Mouse (Mus musculus): ENCODE results near the gene Dgat2. TPM values are rescaled to one million over a fixed set of nuclear protein-coding genes. Genes with fewer than 3 reads are reported as not detected.

Dgat2 gene
- polyA plus RNA-seq, 1 experiment from 2014 or later, result 9.7 TPM

DNA sequence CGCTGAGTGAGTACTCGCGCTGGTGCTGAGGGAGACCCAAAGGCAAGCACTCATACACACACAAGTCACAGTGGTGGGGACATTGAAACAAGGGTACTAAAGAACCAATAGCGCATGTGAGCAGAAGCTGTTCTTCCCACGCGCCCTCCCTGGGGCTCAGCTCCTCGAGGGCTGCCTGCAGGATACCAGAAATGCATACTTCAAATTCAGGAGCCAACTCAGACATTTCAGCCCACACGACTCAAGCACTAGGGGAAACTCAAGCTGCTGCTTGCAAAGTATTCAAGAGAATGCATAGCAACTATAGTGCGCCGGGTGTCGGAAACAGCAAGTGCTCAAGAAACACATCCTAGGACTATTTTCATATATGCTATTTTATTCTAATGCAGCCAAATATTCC is 37.9 kb downstream of the Dgat2 start:
- 74% methylated on average over 11 of the region's 11 CpGs for WGBS
- no peak overlapping the region for H3K4me3 ChIP-seq
- H3K4me2 ChIP-seq (replicated peaks), result no peak overlapping the region
- H3K27me3 ChIP-seq, result peaks cover 21% of the 10 kb centered on the region
- H3K9ac ChIP-seq (replicated peaks), result no peak overlapping the region
- no peaks in the 10 kb centered on the region for H3K36me3 ChIP-seq
- no peaks in the 10 kb centered on the region for H3K9me3 ChIP-seq
- no peak overlapping the region for H3K27ac ChIP-seq (replicated peaks)
- ATAC-seq (ENCODE audit: low FRiP score, low read depth), result no peak
- peaks cover 15% of the 10 kb centered on the region for H3K4me1 ChIP-seq

DNA sequence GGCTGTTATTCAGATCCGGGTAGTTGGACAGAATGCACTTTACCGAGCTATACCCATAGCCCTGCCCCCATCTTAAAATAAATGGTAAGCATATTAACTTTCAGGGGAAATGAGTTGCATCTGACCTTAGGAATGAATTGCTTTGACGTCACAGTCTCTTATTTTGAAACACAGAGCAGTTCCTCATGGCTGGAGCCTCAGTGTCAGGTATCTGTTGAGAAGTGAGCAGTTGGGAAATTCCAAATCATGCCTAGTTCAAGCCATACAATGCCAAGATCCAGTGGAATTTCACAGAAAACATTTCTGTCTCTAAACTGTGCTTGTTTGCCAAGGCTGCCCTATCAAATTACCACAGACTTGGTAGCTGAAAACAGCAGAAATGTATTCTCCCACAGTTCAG is 39.3 kb downstream of the Dgat2 start:
- H3K4me3 ChIP-seq, result no peak overlapping the region
- WGBS, result 83% methylated on average over 3 of the region's 3 CpGs
- H3K4me1 ChIP-seq, result peaks cover 21% of the 10 kb centered on the region
- H3K4me2 ChIP-seq (replicated peaks), result no peak overlapping the region
- H3K36me3 ChIP-seq, result no peaks in the 10 kb centered on the region
- H3K27me3 ChIP-seq, result peaks cover 21% of the 10 kb centered on the region
- no peak for ATAC-seq (ENCODE audit: low FRiP score, low read depth)
- no peak overlapping the region for H3K27ac ChIP-seq (replicated peaks)
- H3K9ac ChIP-seq (replicated peaks), result no peak overlapping the region
- no peaks in the 10 kb centered on the region for H3K9me3 ChIP-seq

DNA sequence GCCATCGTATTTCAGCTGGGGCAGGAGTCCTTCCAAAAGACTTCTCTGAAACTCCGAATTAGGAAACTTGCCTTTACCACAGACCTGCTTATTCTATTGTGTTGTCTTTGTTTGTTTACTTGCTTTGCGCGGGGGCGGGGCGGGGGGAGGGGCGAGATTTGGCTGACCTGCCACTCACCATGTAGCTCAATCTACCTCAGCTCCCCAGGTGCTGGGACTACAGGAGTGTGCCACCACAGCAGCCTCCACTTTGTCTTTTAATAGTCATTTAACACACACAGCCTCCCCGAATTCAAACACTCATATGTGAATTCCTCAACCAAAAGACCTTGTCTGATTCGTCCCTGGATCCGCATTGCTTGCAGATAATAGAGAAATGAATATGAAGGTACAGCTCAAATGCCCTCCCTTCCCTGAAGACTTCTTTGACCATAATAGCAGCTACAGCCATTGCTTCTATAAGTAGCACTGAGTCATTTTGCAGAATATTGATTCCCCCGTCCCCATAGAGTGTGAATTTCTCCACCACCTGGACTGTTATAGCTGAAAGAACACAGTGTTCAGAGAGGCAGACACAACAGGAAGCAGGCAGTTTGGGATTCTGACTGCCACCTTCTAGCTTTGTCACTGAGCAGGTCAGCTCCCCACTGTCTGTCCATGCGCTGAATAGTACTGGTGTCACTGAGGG is 40.5 kb downstream of the Dgat2 start:
- Histone ChIP-seq H3K9ac (replicated peaks) (peak overlapping the region; percentile 47; the same call in 1 of the 2 replicates), H3K27me3 (peaks cover 21% of the 10 kb centered on the region), H3K9me3 (no peaks in the 10 kb centered on the region), H3K36me3 (no peaks in the 10 kb centered on the region), H3K4me2 (replicated peaks) (peak overlapping the region; percentile 82), H3K27ac (replicated peaks) (peak overlapping the region; percentile 52; the same call in 1 of the 2 replicates), H3K4me3 (peak overlapping the region; percentile 95), H3K4me1 (peaks cover 21% of the 10 kb centered on the region)
- 34% methylated on average over 12 of the region's 12 CpGs for WGBS
- ATAC-seq (ENCODE audit: low FRiP score, low read depth), result no peak

DNA sequence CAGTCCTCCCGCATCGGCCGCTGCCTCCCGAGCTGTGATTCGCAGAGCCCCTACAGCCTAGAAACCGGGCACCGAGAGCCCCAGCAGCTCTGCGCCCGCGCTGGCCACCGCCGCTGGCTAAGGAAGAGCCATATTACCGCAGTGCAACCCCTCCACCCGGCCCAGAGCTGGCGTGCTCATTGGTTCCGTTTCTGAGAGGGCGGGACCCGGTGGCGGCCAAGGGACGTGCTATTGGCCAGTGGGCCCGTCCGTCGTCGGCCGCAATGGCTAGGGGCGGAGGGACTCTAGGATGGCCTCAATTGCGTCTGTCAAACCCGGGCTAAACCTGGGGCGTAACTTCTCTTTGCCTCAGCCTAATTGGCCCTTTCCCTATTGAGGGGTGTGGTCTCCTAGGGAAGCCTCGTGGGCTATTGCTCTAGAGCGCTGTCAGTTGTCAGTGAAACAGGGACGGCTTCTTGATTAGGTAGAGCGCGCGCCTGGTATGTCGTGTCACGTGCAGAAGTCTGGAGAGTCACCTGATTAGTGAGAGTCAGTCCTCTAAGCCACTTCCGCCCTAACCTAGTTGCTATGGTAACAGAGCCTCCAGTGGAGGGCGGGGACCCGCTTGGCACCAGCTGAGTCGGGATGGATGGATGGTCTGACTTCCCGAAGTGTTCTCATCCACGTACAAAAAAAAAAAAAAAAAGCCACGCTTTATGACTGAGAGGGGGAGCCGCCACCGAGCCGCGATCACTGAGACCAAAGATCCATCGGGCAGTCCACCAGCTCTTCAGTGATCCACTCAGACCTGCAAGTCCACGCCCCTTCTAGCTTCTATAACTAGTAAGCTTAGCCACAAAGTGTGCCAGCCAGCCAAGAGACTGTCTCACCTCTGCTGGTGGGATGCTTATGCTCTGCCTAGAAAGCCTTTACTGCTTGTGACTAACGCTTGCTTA is 41.3 kb downstream of the Dgat2 start, which contains the start of gene Uvrag:
TSS of gene Uvrag (minus strand) at position 158 of the 935 bp plus-strand sequence.
- Histone ChIP-seq H3K4me3 (peak within 1 kb of the TSS; percentile 95), H3K9me3 (no peaks in the 10 kb centered on the region), H3K27me3 (peaks cover 21% of the 10 kb centered on the region), H3K4me1 (peaks cover 21% of the 10 kb centered on the region), H3K27ac (replicated peaks) (peak within 1 kb of the TSS; percentile 88), H3K9ac (replicated peaks) (peak within 1 kb of the TSS; percentile 88), H3K36me3 (no peaks in the 10 kb centered on the region), H3K4me2 (replicated peaks) (peak within 1 kb of the TSS; percentile 82)
- WGBS, result under 1% methylated on average over 51 of the region's 51 CpGs
- ATAC-seq (ENCODE audit: low FRiP score, low read depth), result peak; percentile 99

DNA sequence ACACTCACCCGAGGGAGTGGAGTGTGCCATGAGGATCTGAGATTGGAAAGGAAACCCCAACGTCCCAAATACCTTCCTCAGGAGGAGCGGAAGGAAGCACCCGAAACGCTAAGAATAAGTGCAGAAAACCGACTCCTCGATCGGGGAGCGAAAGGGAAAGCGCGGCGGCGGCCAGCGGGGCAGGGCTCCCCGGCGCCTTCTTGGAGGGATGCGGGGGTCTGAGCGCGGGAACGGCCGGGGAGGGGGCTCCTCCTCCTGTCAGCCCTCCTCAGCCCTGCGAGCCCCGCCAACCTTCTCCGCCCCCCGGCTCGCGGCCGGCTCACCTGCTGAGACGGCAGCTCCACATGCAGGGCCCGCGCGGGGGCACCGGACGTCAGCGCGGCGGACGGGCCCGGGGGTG is 42.0 kb downstream of the Dgat2 start:
- no peak; the same call in 1 of the 2 replicates for ATAC-seq (ENCODE audit: low FRiP score, low read depth)
- Histone ChIP-seq H3K27me3 (peaks cover 13% of the 10 kb centered on the region), H3K36me3 (no peaks in the 10 kb centered on the region), H3K4me3 (peak overlapping the region; percentile 95), H3K9ac (replicated peaks) (peak overlapping the region; percentile 88), H3K4me1 (peaks cover 21% of the 10 kb centered on the region), H3K4me2 (replicated peaks) (peak overlapping the region; percentile 82), H3K27ac (replicated peaks) (peak overlapping the region; percentile 88), H3K9me3 (peaks cover under 1% of the 10 kb centered on the region; the same call in 1 of the 2 replicates)
- under 1% methylated on average over 33 of the region's 39 CpGs for WGBS

DNA sequence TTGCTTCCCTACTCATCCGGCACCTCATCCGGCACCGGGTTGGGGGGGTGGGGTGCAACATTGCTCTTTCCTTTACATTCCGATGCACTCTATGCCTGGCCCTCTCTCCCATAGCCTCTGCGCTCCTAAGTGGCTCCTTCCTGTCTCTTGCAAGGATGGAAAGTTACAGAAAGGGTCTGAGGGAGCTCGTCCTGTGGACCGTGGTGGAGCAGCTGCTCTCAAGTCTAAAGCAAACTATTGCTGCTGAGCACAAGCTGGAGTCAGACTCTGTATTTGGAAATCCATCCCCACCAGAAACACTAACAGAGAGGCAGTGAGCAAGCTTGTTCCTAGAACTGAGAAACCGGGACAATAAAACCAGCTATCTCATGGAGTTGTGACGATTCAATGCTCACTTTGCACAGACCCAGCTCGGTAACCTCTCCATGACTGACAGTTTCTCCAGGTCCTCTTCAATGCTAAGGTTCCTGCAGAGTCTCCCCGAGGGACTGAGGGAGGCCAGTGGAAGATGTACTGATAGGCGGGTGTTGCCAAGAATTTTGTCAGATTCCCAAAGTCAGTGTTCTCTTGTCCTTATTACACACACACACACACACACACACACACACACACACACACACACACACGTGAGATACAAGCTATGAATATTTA is 42.6 kb downstream of the Dgat2 start:
- ATAC-seq (ENCODE audit: low FRiP score, low read depth), result no peak
- Histone ChIP-seq H3K27me3 (peaks cover 10% of the 10 kb centered on the region), H3K36me3 (no peaks in the 10 kb centered on the region), H3K4me1 (peaks cover 21% of the 10 kb centered on the region), H3K4me3 (peak overlapping the region; percentile 95), H3K4me2 (replicated peaks) (peak overlapping the region; percentile 82), H3K9ac (replicated peaks) (peak overlapping the region; percentile 88), H3K9me3 (peaks cover 6% of the 10 kb centered on the region; the same call in 1 of the 2 replicates), H3K27ac (replicated peaks) (0 out of 2 replicates have a peak overlapping the region, but pooled peaks have one; percentile 10)
- 2% methylated on average over 13 of the region's 13 CpGs for WGBS

DNA sequence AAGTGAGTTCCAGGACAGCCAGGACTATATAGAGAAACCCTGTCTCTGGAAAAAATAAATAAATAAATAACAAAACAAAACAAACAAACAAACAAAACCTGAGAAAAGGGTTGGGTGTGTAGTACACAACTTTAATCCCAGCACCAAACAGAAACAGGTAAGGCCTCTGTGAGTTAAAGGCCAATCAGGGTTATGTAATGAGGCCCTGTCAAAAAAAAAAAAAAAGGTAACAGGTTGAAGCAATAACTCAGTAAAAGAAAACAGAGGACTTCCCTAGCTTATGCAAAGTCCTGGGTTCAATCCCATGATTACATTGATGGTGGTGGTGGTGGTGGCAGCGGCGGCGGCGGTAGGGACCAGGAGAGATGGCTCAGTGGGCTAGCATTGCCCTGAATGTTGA is 45.0 kb downstream of the Dgat2 start:
- Histone ChIP-seq H3K4me1 (peaks cover 21% of the 10 kb centered on the region), H3K27ac (replicated peaks) (no peak overlapping the region), H3K9ac (replicated peaks) (no peak overlapping the region), H3K4me2 (replicated peaks) (no peak overlapping the region), H3K4me3 (no peak overlapping the region), H3K27me3 (peaks cover 7% of the 10 kb centered on the region), H3K9me3 (peaks cover 8% of the 10 kb centered on the region; the same call in 1 of the 2 replicates), H3K36me3 (no peaks in the 10 kb centered on the region)
- WGBS, result 100% methylated on average over 4 of the region's 4 CpGs
- ATAC-seq (ENCODE audit: low FRiP score, low read depth), result no peak

DNA sequence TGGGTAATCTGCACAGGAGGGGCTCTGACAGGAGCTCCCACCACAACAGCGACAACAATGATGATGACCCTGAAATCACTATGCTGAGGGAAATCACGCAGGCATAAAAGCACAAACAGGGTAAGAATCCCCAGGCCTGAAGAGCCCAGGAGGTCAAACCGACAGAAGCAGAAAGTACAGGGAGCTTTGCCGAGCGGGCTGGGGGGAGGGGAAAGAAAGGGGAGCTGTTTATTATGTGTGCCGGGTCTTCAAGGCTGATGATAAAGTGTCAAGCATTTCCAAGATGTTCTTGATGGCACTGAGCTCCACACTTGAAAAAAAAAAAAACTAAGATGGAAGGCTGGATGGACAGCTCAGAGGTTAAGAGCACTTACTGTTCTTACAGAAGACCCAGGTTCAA is 45.7 kb downstream of the Dgat2 start:
- Histone ChIP-seq H3K4me2 (replicated peaks) (no peak overlapping the region), H3K9ac (replicated peaks) (no peak overlapping the region), H3K27me3 (no peaks in the 10 kb centered on the region; the same call in 1 of the 2 replicates), H3K9me3 (peaks cover 8% of the 10 kb centered on the region; the same call in 1 of the 2 replicates), H3K36me3 (no peaks in the 10 kb centered on the region), H3K27ac (replicated peaks) (no peak overlapping the region), H3K4me3 (no peak overlapping the region), H3K4me1 (peaks cover 15% of the 10 kb centered on the region)
- no peak for ATAC-seq (ENCODE audit: low FRiP score, low read depth)
- WGBS, result 54% methylated on average over 6 of the region's 6 CpGs

GRCm38 (mm10) chr7:99133811-99134402 is 48.6 kb downstream of the Dgat2 start:
- H3K36me3 ChIP-seq, result no peaks in the 10 kb centered on the region
- H3K4me1 ChIP-seq, result no peaks in the 10 kb centered on the region
- peaks cover 8% of the 10 kb centered on the region; the same call in 1 of the 2 replicates for H3K9me3 ChIP-seq
- no peak for ATAC-seq (ENCODE audit: low FRiP score, low read depth)
- H3K27ac ChIP-seq (replicated peaks), result no peak overlapping the region
- WGBS, result 93% methylated on average over 8 of the region's 8 CpGs
- H3K4me3 ChIP-seq, result no peak overlapping the region
- H3K27me3 ChIP-seq, result no peaks in the 10 kb centered on the region
- no peak overlapping the region for H3K9ac ChIP-seq (replicated peaks)
- no peak overlapping the region for H3K4me2 ChIP-seq (replicated peaks)

- Histone ChIP-seq H3K4me2 (replicated peaks) (no peak overlapping the region), H3K9ac (replicated peaks) (no peak overlapping the region), H3K9me3 (peaks cover 8% of the 10 kb centered on the region; the same call in 1 of the 2 replicates), H3K27ac (replicated peaks) (no peak overlapping the region), H3K27me3 (no peaks in the 10 kb centered on the region), H3K4me3 (no peak overlapping the region), H3K36me3 (no peaks in the 10 kb centered on the region), H3K4me1 (peaks cover 3% of the 10 kb centered on the region)
- no peak for ATAC-seq (ENCODE audit: low FRiP score, low read depth)
- WGBS, result 86% methylated on average over 9 of the region's 9 CpGs
Observed at GRCm38 (mm10) chr7:99132597-99132996, 49.9 kb downstream of the Dgat2 start.

DNA sequence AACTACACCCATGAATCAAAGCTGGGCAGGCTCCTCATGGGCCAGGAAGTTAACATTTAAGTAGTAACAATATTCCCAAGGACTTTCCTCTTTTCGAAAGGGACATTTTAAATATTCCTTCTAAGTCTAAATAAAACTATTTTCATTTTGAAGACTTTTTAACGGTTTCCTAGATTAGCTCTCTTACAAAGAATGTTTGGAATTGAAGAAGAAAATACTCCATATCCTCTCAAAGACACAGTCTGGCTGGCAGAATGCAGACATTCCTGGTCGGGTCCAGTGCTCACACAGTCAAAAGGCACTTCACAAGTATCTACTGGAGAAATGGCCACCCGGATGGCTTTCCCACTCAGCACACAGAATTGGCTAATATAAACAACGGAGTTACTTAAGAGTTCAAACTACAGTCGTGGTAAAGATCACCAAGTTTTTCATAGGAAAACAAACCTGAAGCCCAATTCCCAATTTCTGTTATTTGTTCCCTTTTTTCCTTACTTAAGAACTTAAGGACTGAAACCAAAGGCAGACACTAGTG is 50.6 kb downstream of the Dgat2 start:
- Histone ChIP-seq H3K9ac (replicated peaks) (no peak overlapping the region), H3K9me3 (peaks cover 8% of the 10 kb centered on the region; the same call in 1 of the 2 replicates), H3K4me1 (peaks cover 8% of the 10 kb centered on the region), H3K27me3 (no peaks in the 10 kb centered on the region), H3K36me3 (no peaks in the 10 kb centered on the region), H3K27ac (replicated peaks) (no peak overlapping the region), H3K4me3 (no peak overlapping the region), H3K4me2 (replicated peaks) (no peak overlapping the region)
- WGBS, result 84% methylated on average over 6 of the region's 6 CpGs
- no peak for ATAC-seq (ENCODE audit: low FRiP score, low read depth)

All from midbrain, embryonic 12.5 days (tissue).